Mouse (Mus musculus) testis, adult 2 months (tissue): ENCODE data around the gene Ercc4. TPM values are rescaled to one million over a fixed set of nuclear protein-coding genes. Genes with fewer than 3 reads are reported as not detected.
A peak's percentile ranks its signal among the peaks of the same experiment; 100 is the strongest.

Experiments
- H3K27ac ChIP-seq: fragments of 200-500 bp; 2 replicates; pipeline ENCODE4 v1.5.1; 2012; ENCODE audit warnings: low read depth, low read length; ENCODE audit not compliant: control insufficient read depth, insufficient read depth
- H3K27me3 ChIP-seq: fragments of 200-500 bp; 2 replicates; pipeline ENCODE4 v1.6.1; 2012; ENCODE audit warnings: mild to moderate bottlenecking, low read length, moderate library complexity; ENCODE audit not compliant: control insufficient read depth, insufficient read depth
- H3K36me3 ChIP-seq: fragments of 200-500 bp; 2 replicates; pipeline ENCODE4 v1.6.1; 2012; ENCODE audit warnings: mild to moderate bottlenecking, low read length; ENCODE audit not compliant: control insufficient read depth, insufficient read depth
- H3K4me1 ChIP-seq: fragments of 200-500 bp; 2 replicates; pipeline ENCODE4 v1.6.1; 2012; ENCODE audit warnings: low read length; ENCODE audit not compliant: control insufficient read depth, insufficient read depth
- H3K4me3 ChIP-seq: fragments of 200-500 bp; 2 replicates; pipeline ENCODE4 v1.5.1; 2012; ENCODE audit warnings: low read depth, mild to moderate bottlenecking, low read length, moderate library complexity, mixed read lengths; ENCODE audit not compliant: control insufficient read depth
- CTCF ChIP-seq: fragments of 200-500 bp; IDR thresholded peaks from 2 replicates; pipeline ENCODE4 v1.5.1; 2012; ENCODE audit warnings: low read depth, mild to moderate bottlenecking, inconsistent platforms, low read length, moderate library complexity; ENCODE audit not compliant: control insufficient read depth, insufficient read depth, insufficient replicate concordance
- POLR2A ChIP-seq: fragments of 200-500 bp; IDR thresholded peaks from 2 replicates; pipeline ENCODE4 v1.6.1; 2012; ENCODE audit warnings: low read depth, mild to moderate bottlenecking, inconsistent platforms, low read length, moderate library complexity; ENCODE audit not compliant: control insufficient read depth
- polyA plus RNA-seq: library from polyadenylated mRNA; depleted of rRNA; stranded (reverse); fragments of >200 nt; gene quantifications from 2 replicates; pipeline ENCODE4 v1.2.3, GENCODE M21; 2012

The Ercc4 gene
- polyA plus RNA-seq, 1 experiment = 30.7 TPM

- peak overlapping the region; percentile 79 for H3K4me3 ChIP-seq
- H3K36me3 ChIP-seq = no peaks in the 10 kb centered on the region
- TF ChIP-seq CTCF (peak; percentile 97), POLR2A (no peak)
- no peaks in the 10 kb centered on the region for H3K27me3 ChIP-seq
- H3K4me1 ChIP-seq = peaks cover 5% of the 10 kb centered on the region
- H3K27ac ChIP-seq = no peak overlapping the region; the same call in 1 of the 2 replicates
Measured at GRCm38 (mm10) chr16:13159927-13160644, 50.6 kb downstream of the Ercc4 start.

GRCm38 (mm10) chr16:13161516-13161915 lies 52.0 kb downstream of the Ercc4 start:
- no peaks in the 10 kb centered on the region for H3K27me3 ChIP-seq
- H3K4me1 ChIP-seq = peaks cover 5% of the 10 kb centered on the region
- H3K4me3 ChIP-seq = no peak overlapping the region
- TF ChIP-seq POLR2A = no peak
- TF ChIP-seq CTCF = no peak
- no peak overlapping the region for H3K27ac ChIP-seq
- H3K36me3 ChIP-seq = no peaks in the 10 kb centered on the region

GRCm38 (mm10) chr16:13167731-13168130 lies 58.2 kb downstream of the Ercc4 start:
- Histone ChIP-seq H3K27me3 (no peaks in the 10 kb centered on the region), H3K4me1 (no peaks in the 10 kb centered on the region), H3K36me3 (no peaks in the 10 kb centered on the region), H3K27ac (no peak overlapping the region), H3K4me3 (no peak overlapping the region)
- TF ChIP-seq POLR2A (no peak), CTCF (no peak)

- H3K4me3 ChIP-seq = no peak overlapping the region
- no peaks in the 10 kb centered on the region for H3K4me1 ChIP-seq
- TF ChIP-seq POLR2A (no peak), CTCF (no peak)
- H3K27ac ChIP-seq = no peak overlapping the region
- H3K36me3 ChIP-seq = no peaks in the 10 kb centered on the region
- no peaks in the 10 kb centered on the region for H3K27me3 ChIP-seq
Measured at GRCm38 (mm10) chr16:13173055-13173742, 63.7 kb downstream of the Ercc4 start.

GRCm38 (mm10) chr16:13182526-13182925 lies 73.0 kb downstream of the Ercc4 start:
- Histone ChIP-seq H3K4me3 (no peak overlapping the region), H3K4me1 (no peaks in the 10 kb centered on the region), H3K27ac (no peak overlapping the region), H3K27me3 (no peaks in the 10 kb centered on the region), H3K36me3 (no peaks in the 10 kb centered on the region)
- TF ChIP-seq CTCF (no peak), POLR2A (no peak)

GRCm38 (mm10) chr16:13183182-13183742 lies 73.8 kb downstream of the Ercc4 start:
- Histone ChIP-seq H3K4me1 (no peaks in the 10 kb centered on the region), H3K36me3 (no peaks in the 10 kb centered on the region), H3K4me3 (no peak overlapping the region), H3K27ac (no peak overlapping the region), H3K27me3 (no peaks in the 10 kb centered on the region)
- TF ChIP-seq POLR2A (no peak), CTCF (no peak)

GRCm38 (mm10) chr16:13184381-13184780 lies 74.9 kb downstream of the Ercc4 start:
- Histone ChIP-seq H3K36me3 (no peaks in the 10 kb centered on the region), H3K27ac (no peak overlapping the region), H3K27me3 (no peaks in the 10 kb centered on the region), H3K4me3 (no peak overlapping the region), H3K4me1 (no peaks in the 10 kb centered on the region)
- TF ChIP-seq POLR2A (no peak), CTCF (no peak)
